Mouse (Mus musculus): Measurements from ENCODE around the gene Col6a4.

Col6a4 gene

DNA sequence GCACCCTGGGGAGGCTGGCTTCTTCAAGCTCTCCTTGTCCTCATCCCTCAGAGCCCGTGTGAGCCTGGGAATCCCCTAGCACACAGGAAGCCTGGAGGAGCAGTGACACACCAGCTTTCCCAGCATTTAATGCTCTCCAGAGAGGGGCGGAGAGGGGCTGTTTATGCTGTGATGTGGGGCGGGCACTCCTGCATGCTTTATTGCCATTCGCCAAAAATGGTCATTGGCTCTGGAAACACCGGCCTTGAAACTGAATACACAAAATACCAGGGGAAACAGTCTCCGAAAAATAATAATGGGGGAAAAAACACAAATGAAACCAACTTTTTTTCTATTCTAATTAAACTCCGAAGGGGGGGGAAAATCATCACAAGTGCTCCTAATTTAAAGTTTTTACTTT is at the start of gene Col6a4:
TSS of gene Col6a4 (minus strand) at position 101 of the 400 bp plus-strand sequence.
- DNase-seq (ENCODE audit: low spot score in 2 of 2) = no peak

DNA sequence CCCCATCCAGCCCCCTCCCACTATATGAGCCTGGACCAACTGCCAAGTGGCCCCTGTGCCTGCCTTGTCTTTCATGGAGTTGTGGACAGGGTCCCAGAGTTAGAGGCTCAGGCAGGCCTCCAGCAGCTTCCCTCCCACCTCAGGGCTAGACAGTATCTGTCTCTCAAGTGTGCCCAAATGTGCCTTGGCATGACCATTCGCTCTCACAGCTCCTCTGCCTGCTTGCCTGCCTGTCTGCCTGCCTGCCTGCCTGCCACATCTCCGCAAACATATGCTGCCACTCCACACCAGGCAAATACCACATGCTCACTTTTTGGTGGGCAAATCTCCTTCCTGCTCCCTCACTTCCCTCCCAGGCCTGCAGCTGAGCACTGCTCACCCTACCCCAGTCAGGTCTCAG is 49.0 kb upstream of the Col6a4 start:
- no peak for DNase-seq (ENCODE audit: low spot score in 2 of 2)

DNA sequence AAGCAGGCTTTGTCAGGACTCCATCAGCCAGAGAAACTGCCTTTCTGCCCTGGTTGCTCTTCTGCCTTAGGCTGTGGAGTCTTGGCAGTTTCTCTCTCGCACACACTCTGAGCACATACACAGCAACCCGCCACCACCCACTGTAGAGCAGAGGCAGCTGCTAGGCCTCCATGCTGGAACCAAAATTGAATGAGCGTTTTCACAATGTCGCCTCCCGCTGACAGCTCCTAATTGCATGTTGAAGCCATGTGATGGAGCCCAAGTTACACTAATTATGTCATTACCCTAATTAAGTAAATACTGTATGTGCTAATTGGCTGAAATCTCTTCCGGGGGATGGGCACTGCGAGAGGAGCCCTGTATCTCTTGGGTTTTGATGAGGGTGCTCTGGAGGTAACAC is 47.6 kb upstream of the Col6a4 start:
- no peak for DNase-seq (ENCODE audit: low spot score in 2 of 2)

DNA sequence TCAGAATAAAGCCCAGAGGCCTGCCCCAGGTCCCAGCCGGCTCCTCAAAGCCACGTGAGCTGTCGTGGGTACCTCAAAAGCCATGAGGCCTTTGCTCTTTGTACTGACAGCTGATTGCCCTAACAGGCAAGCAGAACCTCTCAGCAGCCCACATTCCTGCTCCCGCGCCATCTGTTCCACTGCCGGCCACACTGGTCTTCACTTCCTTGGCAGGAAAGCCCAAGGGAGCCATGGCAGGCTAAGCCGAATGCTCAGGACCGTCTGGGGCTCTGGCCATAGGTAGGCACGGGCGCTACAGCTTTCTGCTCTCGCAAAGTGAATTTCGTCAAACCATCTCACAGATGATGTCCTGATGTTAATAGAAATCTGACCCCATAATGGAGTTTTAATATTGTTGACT is 45.4 kb upstream of the Col6a4 start:
- no peak for DNase-seq (ENCODE audit: low spot score in 2 of 2)

DNA sequence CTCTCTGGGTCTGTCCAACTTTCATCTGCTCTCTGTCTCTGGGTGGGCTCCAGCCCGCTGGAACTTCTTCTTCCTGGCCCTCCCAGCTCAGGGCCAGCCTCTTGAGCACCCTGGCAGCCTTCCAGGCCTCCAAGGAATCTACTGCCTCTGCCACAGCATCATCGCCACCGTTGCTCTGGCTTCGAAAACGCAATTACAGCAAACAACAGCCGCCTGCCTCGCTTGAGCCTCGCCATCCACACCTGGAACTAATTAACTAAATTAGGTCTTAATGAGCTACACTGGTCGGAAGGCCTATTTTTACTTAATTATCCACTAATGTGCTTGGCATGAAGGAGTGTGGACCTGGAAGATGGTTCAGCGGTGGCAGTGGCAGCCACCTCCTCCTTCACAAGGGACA is 43.2 kb upstream of the Col6a4 start:
- DNase-seq (ENCODE audit: low spot score in 2 of 2) = no peak

DNA sequence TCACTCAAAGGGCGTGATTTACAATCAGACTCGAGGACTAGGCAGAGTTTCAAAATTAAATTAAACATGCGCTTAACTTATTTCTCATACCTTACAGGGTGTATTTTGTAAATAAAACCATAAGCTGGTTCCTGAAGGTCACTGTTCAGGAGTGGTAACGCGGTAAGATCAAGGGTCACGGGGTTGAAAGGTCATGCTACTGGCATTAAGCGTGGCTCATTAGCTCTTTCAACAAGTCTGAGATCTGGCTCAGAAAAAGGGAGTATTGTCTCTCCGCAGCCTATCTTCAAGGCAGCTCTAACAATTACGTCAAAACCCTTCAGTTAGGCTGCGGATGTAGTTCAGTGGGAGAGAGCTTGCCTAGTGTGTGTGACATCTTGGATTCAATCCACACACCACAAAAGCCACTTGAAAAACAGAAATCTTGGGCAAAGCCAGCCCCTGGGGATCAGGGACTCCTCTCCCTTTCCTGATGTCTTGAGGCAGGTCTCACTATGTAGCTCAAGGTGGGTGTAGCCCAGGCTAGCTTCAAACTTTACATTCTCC is 41.2 kb upstream of the Col6a4 start:
- no peak for DNase-seq (ENCODE audit: low spot score in 2 of 2)

DNA sequence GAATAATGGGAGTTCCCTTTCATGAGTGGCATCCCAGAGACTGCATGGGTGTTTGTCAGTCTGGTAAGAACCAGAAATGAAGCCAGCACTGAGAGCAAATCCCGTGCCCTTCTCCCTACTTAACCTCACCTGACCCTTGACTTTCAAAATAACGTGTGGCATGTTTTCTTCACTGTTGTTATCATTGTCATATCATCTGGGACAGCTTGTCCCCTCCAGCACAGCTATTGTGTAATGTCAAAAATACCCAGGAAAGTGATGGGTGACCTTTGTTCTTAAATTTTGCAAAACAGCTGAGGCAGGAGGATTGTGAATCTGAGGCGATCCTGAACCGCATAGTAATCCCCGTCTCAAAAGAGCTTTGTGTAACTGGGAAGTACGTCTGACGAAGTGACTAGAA is 33.7 kb upstream of the Col6a4 start:
- no peak for DNase-seq (ENCODE audit: low spot score in 2 of 2)

DNA sequence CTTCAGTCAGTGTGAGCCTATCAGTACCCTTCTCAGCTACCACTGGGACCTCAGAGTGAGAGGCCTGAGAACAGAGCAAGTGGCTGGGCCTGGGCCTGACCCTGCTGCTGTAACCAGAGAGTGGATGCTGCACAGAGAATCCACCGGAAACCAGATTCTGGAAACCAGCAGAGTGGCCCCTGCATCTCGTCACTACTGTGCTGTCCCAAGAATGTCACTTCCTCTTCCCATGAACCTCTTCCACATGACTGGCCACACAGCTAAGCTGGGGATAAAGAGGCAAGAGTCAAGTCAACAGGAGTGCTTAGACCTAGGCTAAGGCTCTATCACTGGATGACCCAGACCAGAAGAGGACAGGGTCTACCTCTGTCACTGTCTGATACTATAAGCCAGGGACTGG is 32.5 kb upstream of the Col6a4 start:
- no peak for DNase-seq (ENCODE audit: low spot score in 2 of 2)

DNA sequence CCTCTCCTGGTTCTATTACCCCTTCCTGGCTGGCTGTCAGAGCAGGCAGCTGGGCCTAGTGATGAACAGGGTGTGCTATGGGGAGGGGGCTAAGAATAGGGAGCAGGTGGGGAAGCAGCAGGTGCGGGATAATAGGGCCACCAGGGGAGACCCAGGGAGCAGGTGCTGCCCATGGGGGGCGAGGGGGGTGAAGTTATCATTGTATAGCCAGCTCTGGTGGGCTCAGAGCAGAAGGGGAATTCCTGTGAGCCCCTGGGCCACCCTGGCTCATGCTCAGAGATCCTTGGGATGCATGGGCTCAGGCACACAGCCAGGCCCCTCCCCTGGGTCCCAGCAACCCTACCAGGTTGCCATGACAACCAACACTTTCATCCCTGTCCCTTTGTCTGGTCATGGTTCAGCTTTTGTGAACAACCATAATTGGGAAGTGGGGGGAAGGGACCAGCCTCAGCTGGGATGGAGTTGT is 30.2 kb upstream of the Col6a4 start:
- DNase-seq (ENCODE audit: low spot score in 2 of 2) = peak; percentile 30 to 50

DNA sequence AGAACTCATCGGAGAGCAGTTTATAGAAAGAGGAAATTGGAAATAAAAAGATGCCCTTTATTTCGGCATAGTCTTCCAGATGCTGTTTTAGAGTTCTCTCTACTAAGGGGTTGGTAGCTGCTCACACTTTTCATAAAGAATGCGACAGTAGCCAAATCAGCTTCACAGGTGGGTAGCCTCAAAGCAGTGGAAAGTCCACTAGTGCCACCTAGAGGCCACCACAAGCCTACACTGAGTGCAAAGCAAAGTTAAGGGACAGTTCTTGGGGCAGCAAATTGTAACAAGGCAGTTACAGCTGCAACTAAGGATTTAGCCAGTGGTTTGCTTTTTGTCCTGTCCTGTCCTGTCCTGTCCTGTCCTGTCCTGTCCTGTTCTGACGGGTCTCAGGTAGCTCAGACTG is 27.0 kb upstream of the Col6a4 start:
- DNase-seq (ENCODE audit: low spot score in 2 of 2) = peak in 1 of 2 experiments; percentile 28

DNA sequence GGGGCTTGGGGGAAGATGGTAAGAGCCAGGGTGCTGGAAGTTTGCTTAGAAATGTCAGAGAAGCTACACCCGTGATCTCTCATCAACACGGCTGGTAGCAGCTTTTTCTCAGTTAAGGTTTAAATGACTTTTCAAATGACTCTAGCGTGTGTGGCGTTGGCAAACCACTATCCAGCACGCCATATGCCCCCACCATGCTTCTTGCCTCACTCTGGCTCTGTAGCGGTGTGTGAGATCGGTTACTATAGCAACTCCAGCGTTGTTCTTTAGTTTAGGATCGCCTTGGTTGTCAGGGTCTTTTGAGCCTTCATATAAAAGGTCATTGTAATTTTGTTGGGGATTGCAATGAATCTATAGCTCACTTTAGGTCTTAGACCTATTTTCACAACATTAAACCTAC is 22.5 kb upstream of the Col6a4 start:
- no peak for DNase-seq (ENCODE audit: low spot score in 2 of 2)

DNA sequence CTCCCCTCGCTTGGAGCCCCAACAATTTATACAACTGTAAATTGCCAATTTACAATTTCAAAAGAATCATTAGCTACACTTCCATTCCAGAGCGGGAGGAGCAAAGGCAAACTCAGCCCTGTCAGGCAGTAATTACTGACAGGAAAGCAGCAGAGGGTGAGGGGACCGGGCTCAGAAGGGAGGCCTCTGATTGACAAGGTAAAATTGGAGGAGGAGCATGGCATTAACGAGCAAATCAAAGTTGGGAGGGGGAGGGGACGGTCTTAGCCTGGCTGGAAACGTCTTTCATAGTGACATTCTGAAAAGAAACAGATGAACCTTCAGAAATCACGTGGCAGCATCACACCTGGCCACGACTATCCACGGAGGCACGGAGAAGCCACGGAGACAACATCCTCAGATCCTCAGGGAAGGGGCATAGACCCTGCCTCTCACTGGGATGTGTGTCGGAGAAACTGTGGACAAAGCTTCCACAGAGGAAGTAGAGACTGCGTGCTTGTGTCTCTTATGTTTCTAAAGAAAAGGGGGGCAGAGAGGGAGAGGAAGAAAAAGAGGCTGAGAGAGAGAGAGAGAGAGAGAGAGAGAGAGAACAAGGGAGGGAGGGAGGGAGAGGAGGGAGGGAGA is 19.3 kb upstream of the Col6a4 start:
- no peak for DNase-seq (ENCODE audit: low spot score in 2 of 2)

DNA sequence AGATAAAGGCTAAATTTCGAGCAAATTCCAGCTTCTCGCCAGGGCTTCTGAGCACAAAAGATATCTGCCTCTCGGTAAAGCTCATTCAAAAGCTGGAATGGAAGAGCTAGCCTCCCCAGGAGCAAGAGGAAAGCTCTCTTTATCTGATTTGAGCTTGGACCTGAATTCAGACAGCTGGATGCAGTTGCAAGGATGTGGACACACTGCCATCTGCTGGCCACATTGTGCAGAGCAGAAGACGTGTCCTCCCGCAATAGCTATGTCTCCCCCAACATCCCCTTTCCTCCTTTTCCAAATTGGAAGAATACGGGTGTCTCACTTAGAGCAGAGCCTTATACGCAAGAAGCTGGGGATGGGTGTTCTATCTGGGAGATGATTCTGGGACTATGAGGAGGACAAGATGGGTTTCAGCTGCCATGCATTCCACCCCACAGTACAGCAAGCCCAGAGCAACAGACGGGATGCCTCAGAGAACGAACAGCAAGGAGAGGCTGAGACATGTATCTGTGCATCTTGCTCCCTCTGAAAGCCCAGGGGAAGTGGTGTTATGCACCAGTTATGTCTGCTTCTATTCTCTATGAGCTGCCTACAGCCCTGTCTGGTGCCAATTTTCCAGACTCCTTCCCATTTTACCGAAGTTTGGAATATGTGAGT is 16.3 kb upstream of the Col6a4 start:
- DNase-seq (ENCODE audit: low spot score in 2 of 2) = peak; percentile 34 to 82

DNA sequence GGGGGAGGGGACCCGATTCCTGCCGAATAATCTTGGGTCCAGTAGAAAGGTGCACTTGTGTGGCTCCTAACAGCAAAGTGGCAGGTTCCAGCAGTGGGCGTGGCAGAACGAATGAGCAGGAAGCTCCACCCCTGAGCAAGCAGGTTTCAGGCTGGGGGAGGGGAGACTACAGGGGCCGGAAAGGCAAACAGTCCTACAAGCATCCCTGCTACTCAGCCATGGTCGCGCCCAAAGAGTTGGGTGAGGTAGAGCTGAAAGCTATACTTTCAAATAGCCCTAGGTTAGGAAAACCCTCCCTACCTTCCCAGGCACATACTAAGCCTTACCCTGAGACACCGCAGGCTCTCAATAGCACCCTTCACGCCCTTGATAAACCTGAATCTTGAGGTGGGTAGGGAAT is 9.7 kb upstream of the Col6a4 start:
- DNase-seq (ENCODE audit: low spot score in 2 of 2) = no peak

DNA sequence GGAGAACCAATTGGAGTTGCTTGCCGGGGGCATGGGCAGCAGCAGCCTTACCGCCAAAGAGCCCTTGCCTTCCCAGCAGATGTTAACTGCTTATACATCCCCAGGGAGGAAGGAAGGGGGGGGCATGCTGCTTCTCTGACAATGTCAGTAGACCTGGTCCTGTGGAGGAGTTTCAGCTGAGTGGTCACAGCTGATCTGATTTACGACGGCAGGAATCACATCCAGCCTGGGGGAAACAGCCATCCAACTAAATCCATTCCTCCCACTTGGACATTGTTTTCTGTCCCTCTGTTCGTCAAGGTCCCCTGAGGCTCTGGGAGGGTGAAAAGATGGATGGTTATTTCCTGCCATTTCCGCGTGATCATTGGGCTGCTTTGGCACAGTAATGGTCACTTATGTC is 7.8 kb upstream of the Col6a4 start:
- DNase-seq (ENCODE audit: low spot score in 2 of 2) = no peak

DNA sequence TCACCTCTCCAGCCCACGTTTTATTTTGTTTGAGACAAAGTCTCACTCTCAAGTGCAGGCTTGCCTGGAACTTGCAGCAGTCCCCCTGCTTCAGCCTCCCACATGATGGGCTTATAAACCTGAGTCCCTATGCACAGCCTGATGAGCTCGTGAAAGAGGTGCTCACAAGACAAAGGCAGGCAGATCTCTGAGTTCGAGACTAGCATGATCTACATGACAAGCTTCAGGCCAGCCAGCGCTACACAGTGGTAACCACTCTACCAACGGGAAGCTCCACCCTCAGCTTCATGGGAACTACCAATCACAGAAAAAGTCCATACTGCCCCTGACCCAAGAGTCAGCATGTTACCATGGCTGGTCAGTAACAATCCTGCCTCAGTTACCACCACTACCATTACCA is 4.6 kb upstream of the Col6a4 start:
- no peak for DNase-seq (ENCODE audit: low spot score in 2 of 2)

DNA sequence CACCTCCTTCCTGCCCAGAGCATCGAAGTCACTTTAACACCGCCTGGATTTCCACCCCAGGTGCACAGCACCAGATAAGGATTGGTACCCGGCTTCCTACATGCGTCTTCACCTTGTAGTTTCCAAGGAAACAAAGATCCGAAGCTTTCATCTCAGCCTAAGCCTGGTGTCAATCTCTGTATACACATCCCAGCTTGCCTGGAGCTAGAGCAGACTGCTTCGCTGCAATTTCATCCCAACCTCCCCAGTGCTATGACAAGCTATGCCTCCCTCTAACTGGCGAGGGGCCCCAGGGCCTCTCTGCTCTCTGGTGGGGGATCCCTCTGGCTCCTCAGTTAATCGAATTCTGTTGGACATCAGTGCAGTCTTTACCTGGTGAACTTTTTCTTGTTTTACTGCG is 3.7 kb upstream of the Col6a4 start:
- DNase-seq (ENCODE audit: low spot score in 2 of 2) = no peak

DNA sequence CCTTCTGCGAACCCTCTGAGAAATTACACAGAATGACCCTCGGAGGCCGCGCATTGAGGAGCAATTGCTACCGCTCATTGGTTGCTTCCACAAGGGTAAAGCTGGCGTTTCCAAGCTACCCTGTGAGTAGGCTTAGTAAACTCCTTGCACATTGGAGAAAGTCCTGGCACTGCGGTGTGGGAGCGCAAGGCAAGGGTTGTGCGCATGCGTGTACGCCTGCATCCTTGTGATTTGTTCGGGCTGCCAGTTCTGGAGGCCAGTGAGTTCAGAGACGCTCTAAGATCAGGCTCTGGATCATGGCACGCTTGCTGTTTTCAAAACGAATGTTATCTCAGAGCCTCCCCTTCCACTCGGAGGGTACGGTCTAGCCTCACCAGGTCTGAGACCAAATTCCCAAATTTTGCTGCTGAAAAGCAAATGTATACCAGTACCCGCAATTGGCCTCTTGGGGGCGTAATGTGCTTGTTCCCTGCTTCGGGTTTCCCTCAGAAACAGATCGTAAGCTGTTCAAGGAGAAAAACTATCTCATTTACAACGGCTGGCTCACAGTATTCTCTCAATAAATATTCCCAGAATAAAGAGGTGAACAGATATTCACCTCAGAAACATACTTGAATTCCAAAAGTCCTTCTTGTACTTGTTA is 2.9 kb upstream of the Col6a4 start:
- no peak for DNase-seq (ENCODE audit: low spot score in 2 of 2)

DNA sequence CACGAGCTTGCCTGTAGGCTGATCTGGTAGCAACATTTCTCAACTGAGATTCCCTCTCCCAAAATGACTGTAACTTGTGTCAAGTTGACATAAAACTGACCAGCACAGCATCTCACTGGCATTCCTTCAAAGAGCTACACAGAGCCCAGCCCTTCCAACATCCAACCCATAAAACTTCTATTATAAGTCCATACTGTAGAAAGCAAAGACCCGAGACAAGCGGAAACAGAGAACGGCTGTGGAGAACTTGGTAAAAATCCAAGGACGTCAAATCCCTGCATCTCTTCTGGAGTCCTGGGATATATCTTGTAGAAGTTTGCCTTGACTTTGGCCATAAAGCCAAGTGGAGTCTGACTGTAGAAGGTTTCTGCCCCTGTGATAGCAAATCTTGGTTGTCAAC is 15.1 kb downstream of the Col6a4 start:
- DNase-seq (ENCODE audit: low spot score in 2 of 2) = no peak

DNA sequence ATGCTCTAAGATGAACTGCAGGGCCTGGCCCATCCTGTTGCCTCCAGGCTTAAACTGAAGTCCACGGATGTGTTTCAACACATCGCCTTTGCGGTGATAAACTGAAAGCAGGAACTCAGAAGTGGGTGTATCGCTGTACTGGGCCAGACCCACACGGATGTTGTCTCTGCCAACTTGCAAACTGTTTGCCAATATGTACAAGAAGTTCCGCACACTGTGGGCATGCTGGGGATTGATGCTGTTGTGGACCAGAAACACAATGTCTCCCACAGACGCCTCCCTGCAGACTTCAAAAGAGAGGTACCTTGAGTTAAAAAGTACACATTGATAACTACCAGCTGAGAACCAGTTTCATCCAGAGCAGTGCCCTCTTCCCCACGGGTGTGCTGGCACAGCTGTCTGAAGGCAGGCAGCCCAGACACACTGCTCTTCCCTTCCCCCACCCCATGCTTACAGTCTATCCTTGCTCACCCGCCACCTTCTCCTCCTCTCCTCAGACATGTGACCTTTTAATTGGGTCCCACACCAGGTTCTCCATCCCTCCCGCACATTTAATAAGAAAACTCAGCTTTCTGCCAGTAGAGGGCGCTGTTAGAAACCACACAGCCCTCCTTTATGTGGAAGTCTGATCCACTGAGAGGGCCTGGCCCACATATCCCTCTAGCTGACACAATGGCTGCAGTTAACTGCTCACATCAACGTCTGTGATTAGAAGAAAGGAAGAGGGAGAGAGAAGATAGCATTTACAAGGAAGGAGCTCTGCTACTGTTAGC is 16.1 kb downstream of the Col6a4 start:
- no peak for DNase-seq (ENCODE audit: low spot score in 2 of 2)

DNA sequence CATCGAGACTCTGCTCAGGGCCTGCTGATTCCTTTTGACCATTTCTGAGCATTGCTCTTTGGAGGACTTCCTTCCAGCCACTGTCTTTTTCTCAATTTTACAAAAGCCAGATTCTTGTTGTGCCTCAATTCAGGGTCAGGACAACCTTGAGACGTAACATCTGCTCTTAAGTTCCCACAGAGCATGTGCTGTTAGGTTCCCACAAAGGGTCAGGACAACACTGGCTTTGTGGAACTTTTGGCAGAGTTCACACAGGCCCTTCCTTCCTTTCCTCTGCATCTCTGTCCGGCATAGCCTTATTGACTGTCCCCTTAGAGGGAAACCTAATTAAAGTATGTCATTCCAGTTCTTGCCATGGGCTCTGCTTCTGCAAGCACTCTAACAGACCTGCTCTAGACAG is 18.6 kb downstream of the Col6a4 start:
- DNase-seq (ENCODE audit: low spot score in 2 of 2) = no peak

DNA sequence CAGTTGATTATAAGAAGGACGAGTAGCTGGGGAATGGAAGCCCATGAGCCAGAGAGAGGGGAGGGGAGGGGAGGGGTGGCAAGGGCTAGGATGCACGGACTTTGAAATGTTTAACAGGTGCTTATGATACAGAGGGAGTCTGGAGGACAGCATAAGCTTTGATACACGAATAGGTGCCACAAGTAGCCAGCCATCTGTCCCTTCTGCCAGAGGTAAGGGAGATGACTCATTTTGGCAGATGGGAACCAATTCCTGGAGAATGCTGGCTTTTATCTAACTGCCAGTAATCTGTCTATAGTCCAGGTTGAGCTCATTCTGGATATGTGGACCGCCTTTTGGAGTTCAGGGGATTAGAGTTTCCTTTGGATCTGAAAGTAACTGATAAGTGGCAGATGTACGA is 20.3 kb downstream of the Col6a4 start:
- DNase-seq (ENCODE audit: low spot score in 2 of 2) = no peak
